In the genomic region with DNA sequence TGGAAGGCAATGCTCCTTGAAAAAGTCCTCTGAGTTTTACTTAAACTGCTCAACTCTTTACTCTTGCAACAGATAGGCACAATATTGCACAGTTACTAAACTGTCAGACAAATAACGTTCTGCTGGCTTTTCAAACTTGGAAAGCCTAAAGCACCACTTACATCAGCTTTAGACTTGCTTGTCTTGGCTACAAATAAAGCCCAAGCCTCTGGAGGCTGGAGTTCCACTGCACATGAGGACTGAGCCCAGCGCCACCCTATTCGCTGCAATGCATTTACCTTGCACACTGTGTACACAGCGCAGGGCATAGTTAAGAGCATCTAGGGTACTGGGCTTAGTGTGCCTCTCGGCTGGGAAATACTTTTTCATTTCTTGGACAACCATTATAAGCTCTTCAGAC, we compare ENCODE assay signal across 9 mouse cellular contexts. TPM values are rescaled to one million over a fixed set of nuclear protein-coding genes. Genes with fewer than 3 reads are reported as not detected.
A peak's percentile ranks its signal among the peaks of the same experiment; 100 is the strongest.
DNase-seq lines count a peak whose midpoint lies in the region; ATAC-seq and TF ChIP-seq lines count a peak whose summit lies in the region.
"Had no signal": no experiment of that assay in that cellular context is flagged by ENCODE, and none has a peak within 500 bp of the region (broad histone marks: within the 10 kb centered on the region; RNA-seq: fewer than 3 reads in every experiment).

No protein-coding gene starts in this region.

- peak; percentile 95 for DNase-seq in heart, adult 11 months
- DNase-seq in heart, adult 8-10 months (ENCODE audit: low spot score), result no peak
- DNase-seq in fat pad, adult 2 months (ENCODE audit: extremely low read depth, low read depth, low spot score), result peak; percentile 95
- DNase-seq in hindbrain, embryonic 11.5 days (ENCODE audit: low spot score), result peak; percentile 8
- DNase-seq in limb, embryonic 14.5 days (ENCODE audit: low spot score), result no peak
- no peak for DNase-seq in right cerebral cortex, postnatal 14 days

- peaks cover 3% of the 10 kb centered on the region; the same call in 1 of the 2 replicates for H3K4me1 ChIP-seq in hindbrain, embryonic 11.5 days (replicated peaks; ENCODE audit: control insufficient read depth, insufficient read depth, low read length)
- H3K4me1 ChIP-seq in limb, embryonic 14.5 days (ENCODE audit: control insufficient read depth, insufficient read depth, low read length), result peaks cover 5% of the 10 kb centered on the region; the same call in 1 of the 2 replicates
- H3K4me1 ChIP-seq in midbrain, embryonic 15.5 days, result peaks cover 10% of the 10 kb centered on the region; the same call in 1 of the 2 replicates

- H3K4me3 ChIP-seq in hindbrain, embryonic 11.5 days (ENCODE audit: low read depth, low read length), result no peak overlapping the region
- H3K4me3 ChIP-seq in limb, embryonic 14.5 days (replicated peaks; ENCODE audit: low read length), result peak overlapping the region; percentile 64
- H3K4me3 ChIP-seq in midbrain, embryonic 15.5 days, result no peak overlapping the region; the same call in 1 of the 2 replicates

- H3K27me3 ChIP-seq in hindbrain, embryonic 11.5 days (ENCODE audit: control insufficient read depth, insufficient read depth, low read length), result no peaks in the 10 kb centered on the region
- H3K27me3 ChIP-seq in limb, embryonic 14.5 days (ENCODE audit: control insufficient read depth, insufficient read depth, low read length), result no peaks in the 10 kb centered on the region
- no peaks in the 10 kb centered on the region; the same call in 1 of the 2 replicates for H3K27me3 ChIP-seq in midbrain, embryonic 15.5 days (replicated peaks)

- 0 out of 2 replicates have a peak, but pooled peaks cover 3% of the 10 kb centered on the region for H3K36me3 ChIP-seq in hindbrain, embryonic 11.5 days (ENCODE audit: control insufficient read depth, insufficient read depth, low read length)
- H3K36me3 ChIP-seq in limb, embryonic 14.5 days (ENCODE audit: control insufficient read depth, insufficient read depth, low read length), result peaks cover 15% of the 10 kb centered on the region
- H3K36me3 ChIP-seq in midbrain, embryonic 15.5 days (replicated peaks), result peaks cover 11% of the 10 kb centered on the region; the same call in 1 of the 2 replicates

- ATAC-seq in hindbrain, embryonic 11.5 days (ENCODE audit: low FRiP score), result no peak
- no peak for ATAC-seq in limb, embryonic 14.5 days (ENCODE audit: low FRiP score, low read depth)
- no peak for ATAC-seq in midbrain, embryonic 15.5 days (replicated peaks)
- no peak for ATAC-seq in frontal cortex, adult (ENCODE audit: low TSS enrichment)

- WGBS in hindbrain, embryonic 11.5 days, result 57% methylated on average over 5 of the region's 5 CpGs
- WGBS in limb, embryonic 14.5 days, result 40% methylated on average over 5 of the region's 5 CpGs
- 44% methylated on average over 5 of the region's 5 CpGs for WGBS in midbrain, embryonic 15.5 days

- H3K9ac ChIP-seq in hindbrain, embryonic 11.5 days (ENCODE audit: low read depth, low read length), result no peak overlapping the region
- no peak overlapping the region for H3K9ac ChIP-seq in limb, embryonic 14.5 days (ENCODE audit: low read depth, low read length, severe bottlenecking)
- H3K9ac ChIP-seq in midbrain, embryonic 15.5 days, result no peak overlapping the region

- no peak overlapping the region for H3K27ac ChIP-seq in hindbrain, embryonic 11.5 days (ENCODE audit: low read depth, low read length)
- H3K27ac ChIP-seq in limb, embryonic 14.5 days (replicated peaks; ENCODE audit: low read depth, low read length), result no peak overlapping the region
- H3K27ac ChIP-seq in midbrain, embryonic 15.5 days, result no peak overlapping the region

- no peak for TF ChIP-seq POLR2A in limb, embryonic 14.5 days (IDR thresholded peaks at IDR 0.05; ENCODE audit: borderline replicate concordance, extremely low read depth, insufficient read depth, insufficient read length)

- H3K9me3 ChIP-seq in hindbrain, embryonic 11.5 days (ENCODE audit: control insufficient read depth, low read length), result no peaks in the 10 kb centered on the region
- no peaks in the 10 kb centered on the region for H3K9me3 ChIP-seq in limb, embryonic 14.5 days (ENCODE audit: control insufficient read depth, low read length)
- no peaks in the 10 kb centered on the region for H3K9me3 ChIP-seq in midbrain, embryonic 15.5 days

- no peak overlapping the region for H3K4me2 ChIP-seq in hindbrain, embryonic 11.5 days (replicated peaks; ENCODE audit: low read depth, low read length)
- peak overlapping the region; percentile 99 for H3K4me2 ChIP-seq in limb, embryonic 14.5 days (replicated peaks; ENCODE audit: low read depth, low read length, severe bottlenecking)
- H3K4me2 ChIP-seq in midbrain, embryonic 15.5 days, result peak overlapping the region; percentile 96

RNA-seq across cellular contexts. Expression of a gene that starts 1.2 kb away (rescaled TPM):
- 10 to 100 TPM in 3 of 4 experiments, 1 to 10 TPM in 1; 7.6 to 19.1 (median 16.9) TPM for total RNA-seq in heart, adult 8-10 months (2022)
- polyA plus RNA-seq in hindbrain, embryonic 11.5 days (2014; fragmentation: Nextera tagmentation; extraction: Ambion mirVana), result 4.5 and 5.2 TPM in 2 replicates
- 7.8 and 10.4 TPM in 2 replicates for polyA plus RNA-seq in limb, embryonic 14.5 days (2012; rRNA removed)
- polyA plus RNA-seq in limb, embryonic 14.5 days (2014; fragmentation: Nextera tagmentation; extraction: Ambion mirVana), result 6.1 and 6.9 TPM in 2 replicates
- 3.7 and 3.8 TPM in 2 replicates for polyA plus RNA-seq in midbrain, embryonic 15.5 days (2015; fragmentation: Nextera tagmentation; extraction: Ambion mirVana)

RNA-seq across cellular contexts. Expression of a gene that starts 14.5 kb away (rescaled TPM):
- 10 to 100 TPM; 51.7 to 66.2 (median 62.3) TPM for total RNA-seq in heart, adult 8-10 months (2022)
- polyA plus RNA-seq in hindbrain, embryonic 11.5 days (2014; fragmentation: Nextera tagmentation; extraction: Ambion mirVana), result 80.7 and 103 TPM in 2 replicates
- polyA plus RNA-seq in limb, embryonic 14.5 days (2012; rRNA removed), result 93.0 and 94.8 TPM in 2 replicates
- 50.7 and 55.1 TPM in 2 replicates for polyA plus RNA-seq in limb, embryonic 14.5 days (2014; fragmentation: Nextera tagmentation; extraction: Ambion mirVana)
- polyA plus RNA-seq in midbrain, embryonic 15.5 days (2015; fragmentation: Nextera tagmentation; extraction: Ambion mirVana), result 48.5 and 52.4 TPM in 2 replicates

RNA-seq across cellular contexts. Expression of a gene that starts 46.1 kb away (rescaled TPM):
- total RNA-seq in heart, adult 8-10 months (2022), result under 1 TPM in 2 of 4 experiments, not detected in 2; 0.37 to 0.44 TPM
- polyA plus RNA-seq in hindbrain, embryonic 11.5 days (2014; fragmentation: Nextera tagmentation; extraction: Ambion mirVana), result 0.21 and 0.56 TPM in 2 replicates
- not detected in 2 replicates for polyA plus RNA-seq in limb, embryonic 14.5 days (2012; rRNA removed)
- not detected in 2 replicates for polyA plus RNA-seq in limb, embryonic 14.5 days (2014; fragmentation: Nextera tagmentation; extraction: Ambion mirVana)
- polyA plus RNA-seq in midbrain, embryonic 15.5 days (2015; fragmentation: Nextera tagmentation; extraction: Ambion mirVana), result 0.24 and 0.48 TPM in 2 replicates
- polyA plus RNA-seq: large intestine, adult 2 months had no signal

RNA-seq across cellular contexts. Expression of a gene that starts 46.4 kb away (rescaled TPM):
- total RNA-seq in heart, adult 8-10 months (2022), result not detected
- not detected in 2 replicates for polyA plus RNA-seq in hindbrain, embryonic 11.5 days (2014; fragmentation: Nextera tagmentation; extraction: Ambion mirVana)
- polyA plus RNA-seq in limb, embryonic 14.5 days (2012; rRNA removed), result not detected in 2 replicates
- not detected in 2 replicates for polyA plus RNA-seq in limb, embryonic 14.5 days (2014; fragmentation: Nextera tagmentation; extraction: Ambion mirVana)
- not detected in 2 replicates for polyA plus RNA-seq in midbrain, embryonic 15.5 days (2015; fragmentation: Nextera tagmentation; extraction: Ambion mirVana)
- polyA plus RNA-seq: large intestine, adult 2 months had no signal

Comparison
In these comparisons a context has a peak if more than half of its experiments do, and no peak if none do; other contexts are left out.
1. DNase-seq: peak in heart, adult 11 months (single experiment), fat pad, adult 2 months (single experiment) and hindbrain, embryonic 11.5 days (single experiment); none in heart, adult 8-10 months (single experiment), limb, embryonic 14.5 days (single experiment) and right cerebral cortex, postnatal 14 days (single experiment).